Mouse (Mus musculus) heart, embryonic 15.5 days (tissue): ENCODE measurements around the gene Adgrg5. TPM values are rescaled to one million over a fixed set of nuclear protein-coding genes. Genes with fewer than 3 reads are reported as not detected.

Experiments
- ATAC-seq: fragments of 200-750 bp; cut with Nextera tagmentation; replicated peaks from 2 replicates; pipeline ENCODE4 v1.8.0; 2017; ENCODE audit warnings: low read depth, moderate TSS enrichment; ENCODE audit not compliant: insufficient number of reproducible peaks, insufficient read depth, low FRiP score
- H3K27ac ChIP-seq: fragments of 300-500 bp; sonication (generic); 2 replicates; pipeline ENCODE4 v1.5.1; 2015; ENCODE audit warnings: mild to moderate bottlenecking, inconsistent platforms
- H3K27me3 ChIP-seq: fragments of 300-500 bp; sonication (generic); 2 replicates; pipeline ENCODE4 v1.6.1; 2015; ENCODE audit warnings: inconsistent platforms
- H3K36me3 ChIP-seq: fragments of 300-500 bp; sonication (generic); 2 replicates; pipeline ENCODE4 v1.6.1; 2015; ENCODE audit warnings: mild to moderate bottlenecking, inconsistent platforms
- H3K4me1 ChIP-seq: fragments of 300-500 bp; sonication (generic); replicated peaks from 2 replicates; pipeline ENCODE4 v1.6.1; 2015; ENCODE audit warnings: inconsistent platforms
- H3K4me2 ChIP-seq: fragments of 300-500 bp; sonication (generic); 2 replicates; pipeline ENCODE4 v1.6.1; 2015; ENCODE audit warnings: inconsistent platforms, mild to moderate bottlenecking, moderate library complexity
- H3K4me3 ChIP-seq: fragments of 300-500 bp; sonication (generic); 2 replicates; pipeline ENCODE4 v1.5.1; 2015; ENCODE audit warnings: mild to moderate bottlenecking, inconsistent platforms
- H3K9ac ChIP-seq: fragments of 300-500 bp; sonication (generic); 2 replicates; pipeline ENCODE4 v1.6.1; 2015; ENCODE audit warnings: mild to moderate bottlenecking, inconsistent platforms
- H3K9me3 ChIP-seq: fragments of 300-500 bp; sonication (generic); replicated peaks from 2 replicates; pipeline ENCODE4 v1.6.1; 2016; ENCODE audit warnings: inconsistent platforms
- WGBS: fragments of 180-500 bp; shearing (Covaris S2); methylation state at CpG from one replicate; pipeline ENCODE4 v1.1.7; 2015; ENCODE audit warnings: mixed read lengths; 5-methylcytosine and 5-hydroxymethylcytosine counted together
- polyA plus RNA-seq: library from polyadenylated mRNA; unstranded; fragments of >200 nt; fragmentation: Nextera tagmentation; extraction: Ambion mirVana; gene quantifications from 2 replicates; pipeline ENCODE4 v1.2.1, GENCODE M21; 2015

Gene Adgrg5
- 0.25 and 1.2 TPM in 2 replicates for polyA plus RNA-seq

DNA sequence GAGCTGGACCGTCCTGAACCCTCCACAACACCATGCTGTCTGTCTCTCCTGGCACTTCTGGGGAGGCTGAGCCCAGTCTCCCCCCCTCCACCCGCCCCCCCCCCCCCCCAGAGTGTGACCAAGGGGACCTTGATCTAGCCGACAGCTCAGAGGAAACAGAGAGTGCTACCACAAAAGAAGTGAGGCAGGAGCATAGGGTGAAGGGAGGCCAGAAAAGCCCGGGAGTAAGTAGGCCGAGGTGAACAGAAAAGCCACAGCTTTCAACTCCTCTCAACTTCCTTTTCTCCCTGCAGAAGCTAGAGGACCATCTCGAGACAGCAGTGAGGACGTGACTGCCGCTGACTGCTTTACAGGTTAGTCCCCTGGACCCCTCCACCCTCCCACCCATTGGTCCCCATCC lies at the start of gene Adgrg5:
TSS of gene Adgrg5 (plus strand) at position 290 of the 400 bp plus-strand sequence.
- peaks cover 15% of the 10 kb centered on the region for H3K4me1 ChIP-seq
- no peak within 1 kb of the TSS for H3K9ac ChIP-seq
- WGBS: 57% methylated on average over 7 of the region's 8 CpGs
- H3K36me3 ChIP-seq: no peaks in the 10 kb centered on the region
- no peak; the same call in 1 of the 2 replicates for ATAC-seq
- H3K4me2 ChIP-seq: no peak within 1 kb of the TSS
- H3K27me3 ChIP-seq: 0 out of 2 replicates have a peak, but pooled peaks cover 4% of the 10 kb centered on the region
- no peaks in the 10 kb centered on the region for H3K9me3 ChIP-seq
- H3K27ac ChIP-seq: peak within 1 kb of the TSS; percentile 45; the same call in 1 of the 2 replicates
- no peak within 1 kb of the TSS for H3K4me3 ChIP-seq

DNA sequence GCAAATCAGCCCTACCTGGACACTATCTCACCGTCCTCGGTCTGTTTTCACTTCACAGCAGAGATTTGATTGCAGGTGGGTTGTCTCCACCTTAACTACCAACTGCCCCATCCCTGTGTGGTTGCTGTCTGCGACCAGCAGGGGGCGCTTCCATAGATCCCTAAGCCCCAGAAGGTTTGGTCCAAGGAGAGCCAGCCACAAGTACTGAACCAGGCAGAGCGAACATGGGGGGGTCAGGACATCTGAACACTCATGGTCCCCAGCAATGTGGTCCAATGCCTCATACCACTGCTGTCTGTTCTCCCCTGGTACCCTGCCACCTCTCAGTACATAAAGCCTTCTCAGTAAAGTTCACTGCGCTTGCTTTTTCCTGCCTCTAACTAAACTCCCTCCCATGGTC lies 49.1 kb upstream of the Adgrg5 start:
- H3K36me3 ChIP-seq: no peaks in the 10 kb centered on the region
- H3K4me2 ChIP-seq: peak overlapping the region; percentile 94
- peak overlapping the region; percentile 71 for H3K4me3 ChIP-seq
- no peaks in the 10 kb centered on the region for H3K9me3 ChIP-seq
- no peak overlapping the region for H3K27ac ChIP-seq
- no peaks in the 10 kb centered on the region for H3K27me3 ChIP-seq
- peaks cover 61% of the 10 kb centered on the region for H3K4me1 ChIP-seq
- 7% methylated on average over 6 of the region's 6 CpGs for WGBS
- ATAC-seq: no peak; the same call in 1 of the 2 replicates
- H3K9ac ChIP-seq: peak overlapping the region; percentile 72; the same call in 1 of the 2 replicates

DNA sequence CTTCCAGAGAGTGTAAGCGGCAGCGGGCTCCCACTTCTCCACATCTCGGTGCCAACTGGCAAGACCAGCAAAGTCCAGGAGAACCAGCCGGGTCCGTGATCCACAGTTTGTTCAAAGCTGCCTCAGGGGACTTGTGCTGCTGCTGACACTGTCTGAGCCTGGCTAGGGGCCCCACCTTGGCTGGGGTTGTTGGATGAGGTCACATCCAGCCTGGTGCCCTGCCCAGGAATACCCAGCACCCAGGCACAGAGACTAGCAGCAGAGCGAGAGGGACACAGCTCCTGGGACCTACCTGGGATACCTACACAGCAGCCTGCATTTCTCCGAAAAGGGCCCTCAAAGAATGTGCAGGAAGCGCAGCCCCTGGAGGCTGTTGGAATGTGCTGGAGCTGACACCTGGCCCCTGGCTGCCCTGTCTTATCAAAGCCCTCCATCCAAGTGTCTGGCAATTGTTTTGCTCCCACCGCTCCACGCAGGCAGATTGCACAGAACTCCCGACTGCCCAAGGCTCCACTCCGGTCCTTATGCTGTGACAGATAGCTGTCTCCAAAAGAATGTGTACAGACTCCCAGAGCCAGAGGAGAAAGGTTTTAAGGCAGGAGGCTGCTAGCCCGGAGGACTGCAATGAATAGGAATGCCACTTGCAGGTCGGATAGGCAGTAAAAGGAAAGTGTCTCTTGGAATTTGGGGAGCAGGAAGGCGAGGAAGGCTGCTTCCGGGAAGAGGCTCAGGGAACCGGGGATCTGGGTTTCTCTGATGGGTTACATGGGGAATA lies 48.2 kb upstream of the Adgrg5 start:
- H3K4me2 ChIP-seq: peak overlapping the region; percentile 94
- WGBS: 5% methylated on average over 17 of the region's 17 CpGs
- H3K9me3 ChIP-seq: no peaks in the 10 kb centered on the region
- ATAC-seq: no peak
- H3K4me3 ChIP-seq: peak overlapping the region; percentile 71
- no peaks in the 10 kb centered on the region for H3K36me3 ChIP-seq
- peak overlapping the region; percentile 72 for H3K9ac ChIP-seq
- peaks cover 52% of the 10 kb centered on the region for H3K4me1 ChIP-seq
- peak overlapping the region; percentile 78 for H3K27ac ChIP-seq
- no peaks in the 10 kb centered on the region for H3K27me3 ChIP-seq

DNA sequence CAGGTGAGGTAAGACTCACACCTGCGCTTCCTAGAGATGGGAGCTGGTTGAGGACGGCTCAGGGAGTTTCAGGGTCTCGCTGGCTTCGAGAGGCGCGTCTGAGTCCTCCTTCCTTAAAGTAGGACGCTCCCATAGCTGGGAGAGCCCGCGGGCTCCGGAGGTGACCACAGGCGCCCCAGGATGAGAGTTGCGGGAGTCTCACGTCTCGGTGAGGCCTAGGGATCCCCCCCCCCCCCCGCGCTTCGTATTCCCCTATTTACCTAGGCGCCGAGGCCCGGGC lies 47.7 kb upstream of the Adgrg5 start:
- H3K4me2 ChIP-seq: peak overlapping the region; percentile 94
- 1% methylated on average over 6 of the region's 20 CpGs for WGBS
- peak overlapping the region; percentile 71 for H3K4me3 ChIP-seq
- no peak for ATAC-seq
- H3K27me3 ChIP-seq: no peaks in the 10 kb centered on the region
- H3K36me3 ChIP-seq: no peaks in the 10 kb centered on the region
- H3K9ac ChIP-seq: peak overlapping the region; percentile 72
- H3K9me3 ChIP-seq: no peaks in the 10 kb centered on the region
- H3K4me1 ChIP-seq: peaks cover 47% of the 10 kb centered on the region
- H3K27ac ChIP-seq: peak overlapping the region; percentile 78

DNA sequence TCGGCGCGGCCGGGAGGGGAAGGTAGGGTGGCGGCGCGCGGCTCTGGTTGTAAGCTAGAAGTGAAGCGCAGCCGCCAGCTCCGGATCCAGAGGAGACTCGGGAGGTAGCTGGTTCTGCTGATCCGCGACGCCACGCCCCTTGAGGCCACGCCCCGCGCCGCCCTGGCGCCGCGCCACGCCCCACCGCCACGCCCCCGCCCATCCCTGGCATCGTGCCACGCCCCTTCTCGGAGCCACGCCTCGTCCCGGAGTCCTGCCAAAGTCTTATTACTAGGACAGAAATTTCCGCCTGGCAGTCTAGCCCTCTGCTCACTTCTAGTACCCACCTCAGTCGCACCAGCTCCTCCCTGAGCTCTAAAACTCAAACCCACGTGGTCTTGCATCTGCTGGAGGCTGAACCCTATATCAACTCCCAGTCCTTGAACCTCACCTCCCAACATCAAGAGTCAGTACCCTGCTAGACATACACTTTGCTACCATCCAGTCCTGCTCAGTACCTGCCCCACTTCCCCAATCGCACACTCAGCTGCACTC lies 47.2 kb upstream of the Adgrg5 start, which contains the start of gene Dok4:
TSS of gene Dok4 (minus strand) at position 134 of the 534 bp plus-strand sequence.
- peak within 1 kb of the TSS; percentile 72 for H3K9ac ChIP-seq
- peak within 1 kb of the TSS; percentile 78 for H3K27ac ChIP-seq
- H3K9me3 ChIP-seq: no peaks in the 10 kb centered on the region
- no peaks in the 10 kb centered on the region for H3K36me3 ChIP-seq
- H3K27me3 ChIP-seq: no peaks in the 10 kb centered on the region
- H3K4me2 ChIP-seq: peak within 1 kb of the TSS; percentile 94
- H3K4me3 ChIP-seq: peak within 1 kb of the TSS; percentile 71
- H3K4me1 ChIP-seq: peaks cover 42% of the 10 kb centered on the region
- peak; percentile 79 for ATAC-seq
- under 1% methylated on average over 23 of the region's 37 CpGs for WGBS

DNA sequence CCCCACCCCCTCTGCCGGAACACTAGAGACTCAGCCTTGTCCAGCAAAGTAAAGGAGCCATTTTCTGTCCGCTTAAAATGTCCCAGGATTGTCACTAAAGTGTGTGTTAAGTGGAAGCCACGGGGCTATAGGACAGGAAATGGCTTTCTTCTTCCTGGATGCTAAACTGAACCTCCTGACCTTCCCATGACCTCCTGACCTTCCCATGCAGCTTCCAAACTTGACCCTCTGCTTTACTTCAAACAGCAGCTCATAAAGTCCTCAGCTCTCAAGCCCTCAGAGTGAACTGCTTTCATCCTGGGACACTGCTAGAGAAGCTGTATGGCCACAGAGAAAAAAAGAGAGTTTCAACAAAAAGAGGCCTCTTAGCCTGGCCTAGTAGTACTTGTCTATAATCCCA lies 46.7 kb upstream of the Adgrg5 start:
- Histone ChIP-seq H3K9ac (no peak overlapping the region), H3K27me3 (no peaks in the 10 kb centered on the region), H3K4me2 (peak overlapping the region; percentile 94), H3K27ac (peak overlapping the region; percentile 63), H3K9me3 (no peaks in the 10 kb centered on the region), H3K4me3 (no peak overlapping the region), H3K36me3 (no peaks in the 10 kb centered on the region), H3K4me1 (peaks cover 37% of the 10 kb centered on the region)
- ATAC-seq: no peak
- 44% methylated on average over 3 of the region's 3 CpGs for WGBS

DNA sequence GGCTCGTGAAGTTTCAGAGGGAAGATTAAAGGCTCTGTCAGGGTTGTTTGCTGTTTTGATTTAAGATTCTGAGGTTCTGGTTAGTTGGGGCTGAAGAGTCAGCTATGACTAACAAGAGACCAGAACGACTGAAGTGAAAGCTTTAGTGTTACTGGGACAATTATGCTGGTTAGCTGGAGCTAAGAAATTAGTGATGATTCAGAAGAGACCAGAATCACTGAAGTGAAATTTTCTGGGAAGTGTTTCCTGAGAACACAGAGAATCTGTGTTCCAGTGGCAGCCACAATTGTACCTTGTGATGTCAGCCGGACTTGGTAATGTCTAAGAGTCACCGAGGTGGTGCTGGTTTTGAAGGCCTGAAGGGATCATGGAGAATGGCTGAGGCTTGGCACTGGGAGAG lies 42.8 kb upstream of the Adgrg5 start:
- Histone ChIP-seq H3K4me3 (no peak overlapping the region), H3K4me2 (no peak overlapping the region), H3K36me3 (no peaks in the 10 kb centered on the region), H3K4me1 (peaks cover 8% of the 10 kb centered on the region), H3K9ac (no peak overlapping the region), H3K27me3 (no peaks in the 10 kb centered on the region), H3K27ac (no peak overlapping the region), H3K9me3 (no peaks in the 10 kb centered on the region)
- WGBS: 59% methylated on average over 4 of the region's 4 CpGs
- no peak for ATAC-seq

DNA sequence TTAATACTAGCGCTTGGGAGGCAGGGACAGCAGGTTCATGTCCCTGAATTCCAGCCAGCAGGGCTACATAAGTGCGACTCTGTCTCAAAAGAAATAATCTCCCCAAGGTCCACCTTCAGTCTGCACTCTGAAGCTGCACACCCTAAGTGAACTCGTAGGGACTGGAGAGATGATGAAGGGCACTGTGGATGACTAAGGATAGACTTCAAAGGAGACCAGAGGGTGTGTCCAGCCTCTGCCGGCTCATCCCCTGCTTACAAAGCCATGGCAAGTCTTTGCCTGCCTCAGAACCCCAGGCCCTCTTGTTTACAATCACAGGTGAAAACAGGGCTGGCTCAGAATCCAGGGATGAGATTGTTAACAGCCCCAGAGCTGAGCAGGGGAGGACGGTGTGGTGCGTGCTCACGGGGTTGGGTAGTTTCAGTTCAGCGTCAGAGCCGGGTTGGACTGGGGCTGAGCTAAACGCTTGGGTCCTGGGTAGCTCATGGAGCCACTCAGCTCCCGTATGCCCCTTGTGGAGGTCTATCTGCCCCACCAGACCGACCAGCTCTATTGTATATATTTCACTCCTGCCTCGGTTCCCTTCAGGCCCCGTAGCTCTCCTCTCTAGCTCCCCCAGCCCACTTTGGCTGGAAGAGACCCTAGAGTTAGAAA lies 35.0 kb upstream of the Adgrg5 start:
- Histone ChIP-seq H3K27me3 (no peaks in the 10 kb centered on the region), H3K9ac (no peak overlapping the region), H3K27ac (no peak overlapping the region), H3K9me3 (no peaks in the 10 kb centered on the region), H3K4me1 (peaks cover 15% of the 10 kb centered on the region), H3K4me2 (peak overlapping the region; percentile 33), H3K4me3 (no peak overlapping the region), H3K36me3 (no peaks in the 10 kb centered on the region)
- WGBS: 30% methylated on average over 14 of the region's 14 CpGs
- no peak for ATAC-seq

DNA sequence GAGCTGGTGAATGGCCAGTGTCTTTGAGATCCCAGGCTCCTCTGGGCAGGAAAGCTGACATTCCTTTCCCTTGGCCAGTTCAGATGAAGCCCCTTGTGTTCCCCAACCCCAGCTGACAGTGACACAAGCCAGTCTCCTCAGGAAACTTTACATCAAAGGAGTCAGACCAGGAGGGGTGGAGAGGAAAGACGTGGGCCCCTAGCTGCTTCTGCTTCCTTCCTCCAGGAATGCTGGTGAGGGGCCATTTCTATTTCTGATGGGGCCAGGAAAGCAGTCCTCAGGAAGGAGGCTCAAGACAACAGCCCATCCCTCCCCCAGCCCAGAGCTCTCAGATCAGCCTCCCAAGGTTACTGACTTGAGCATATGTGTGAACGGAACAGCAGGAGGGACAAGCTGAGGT lies 30.6 kb upstream of the Adgrg5 start:
- H3K27ac ChIP-seq: 0 out of 2 replicates have a peak overlapping the region, but pooled peaks have one; percentile 49

DNA sequence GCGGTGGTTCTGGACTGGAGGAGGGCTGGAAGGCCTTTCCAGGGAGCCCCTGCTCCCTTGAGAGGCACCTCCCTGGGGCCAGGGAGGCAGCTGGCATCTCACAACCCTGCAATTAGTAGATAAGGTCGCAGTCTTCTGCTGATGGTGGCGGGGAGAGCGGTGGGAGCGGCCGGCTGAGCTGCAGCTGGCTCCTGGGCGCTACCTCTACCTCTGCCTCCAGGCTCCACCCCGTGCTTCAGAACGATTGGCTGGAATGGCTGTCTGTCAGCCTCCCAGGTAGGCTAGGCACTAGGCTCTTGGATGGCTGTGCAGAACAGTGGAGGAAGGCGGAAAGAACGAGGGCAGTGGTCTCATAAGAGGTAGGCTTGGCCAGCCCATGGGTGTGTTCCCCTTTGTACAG lies 24.2 kb upstream of the Adgrg5 start:
- peak; percentile 23; the same call in 1 of the 2 replicates for ATAC-seq
- Histone ChIP-seq H3K9ac (0 out of 2 replicates have a peak overlapping the region, but pooled peaks have one; percentile 28), H3K27ac (no peak overlapping the region), H3K27me3 (no peaks in the 10 kb centered on the region), H3K9me3 (no peaks in the 10 kb centered on the region), H3K4me3 (peak overlapping the region; percentile 20; the same call in 1 of the 2 replicates), H3K4me2 (peak overlapping the region; percentile 57), H3K4me1 (peaks cover 42% of the 10 kb centered on the region), H3K36me3 (peaks cover 8% of the 10 kb centered on the region)
- WGBS: 19% methylated on average over 11 of the region's 11 CpGs

More for the DNA sequence above, 30.6 kb upstream of the Adgrg5 start:
- Histone ChIP-seq H3K36me3 (no peaks in the 10 kb centered on the region), H3K27me3 (no peaks in the 10 kb centered on the region), H3K4me1 (peaks cover 17% of the 10 kb centered on the region), H3K4me2 (no peak overlapping the region), H3K9ac (no peak overlapping the region), H3K4me3 (no peak overlapping the region), H3K9me3 (no peaks in the 10 kb centered on the region)
- 18% methylated on average over 2 of the region's 2 CpGs for WGBS
- ATAC-seq: peak; percentile 56

DNA sequence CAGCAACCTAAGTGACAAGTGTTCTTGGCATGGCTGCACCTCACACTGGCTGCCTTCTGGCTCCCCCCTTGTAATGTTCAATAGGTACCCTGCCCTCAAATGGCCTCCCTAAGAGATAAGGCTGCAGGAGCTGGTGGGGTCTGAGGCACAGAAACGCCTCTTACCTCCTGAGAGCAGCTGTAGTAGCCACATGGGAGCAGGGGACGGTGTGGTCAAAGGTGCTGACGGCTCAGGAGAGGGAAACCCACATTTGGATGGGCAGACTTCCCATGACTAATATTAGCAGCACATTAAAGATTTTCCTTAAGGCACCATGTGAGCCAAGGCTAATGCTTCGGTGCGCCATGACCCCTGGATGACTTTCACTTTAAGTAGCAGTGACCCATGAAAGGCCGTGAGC lies 22.9 kb upstream of the Adgrg5 start:
- Histone ChIP-seq H3K9me3 (no peaks in the 10 kb centered on the region), H3K36me3 (peaks cover 10% of the 10 kb centered on the region), H3K27me3 (no peaks in the 10 kb centered on the region), H3K4me1 (peaks cover 55% of the 10 kb centered on the region), H3K4me3 (no peak overlapping the region), H3K27ac (peak overlapping the region; percentile 88), H3K4me2 (peak overlapping the region; percentile 39), H3K9ac (no peak overlapping the region)
- 6% methylated on average over 6 of the region's 6 CpGs for WGBS
- ATAC-seq: peak; percentile 34
